Mouse (Mus musculus) midbrain, embryonic 11.5 days (tissue): Measurements from ENCODE around the gene Miip. TPM values are rescaled to one million over a fixed set of nuclear protein-coding genes. Genes with fewer than 3 reads are reported as not detected.
"Not testable (repeated sequence)": the region's sequence is repeated elsewhere in the genome, so short reads cannot be mapped to it uniquely, and the experiment has no call there.

Experiments used
- ATAC-seq: fragments of 200-750 bp; cut with Nextera tagmentation; 2 replicates; pipeline ENCODE4 v1.8.0; 2017; ENCODE audit warnings: moderate TSS enrichment, moderate library complexity; ENCODE audit not compliant: low FRiP score
- DNase-seq: peaks from one replicate; pipeline ENCODE4 v3.0.0; 2015; ENCODE audit warnings: low spot score; ENCODE audit errors: missing footprints
- H3K27ac ChIP-seq: fragments of 300-500 bp; sonication (generic); 2 replicates; pipeline ENCODE4 v1.5.1; 2014; ENCODE audit warnings: low read depth, low read length
- H3K27me3 ChIP-seq: fragments of 300-500 bp; sonication (generic); 2 replicates; pipeline ENCODE4 v1.6.1; 2014; ENCODE audit warnings: mild to moderate bottlenecking, low read length, moderate library complexity, mixed read lengths; ENCODE audit not compliant: control insufficient read depth, insufficient read depth
- H3K36me3 ChIP-seq: fragments of 300-500 bp; sonication (generic); 2 replicates; pipeline ENCODE4 v1.6.1; 2014; ENCODE audit warnings: mild to moderate bottlenecking, low read length, moderate library complexity, mixed read lengths; ENCODE audit not compliant: control insufficient read depth, insufficient read depth
- H3K4me1 ChIP-seq: fragments of 300-500 bp; sonication (generic); 2 replicates; pipeline ENCODE4 v1.6.1; 2014; ENCODE audit warnings: low read length; ENCODE audit not compliant: control insufficient read depth, insufficient read depth
- H3K4me2 ChIP-seq: fragments of 300-500 bp; sonication (generic); 2 replicates; pipeline ENCODE4 v1.6.1; 2014; ENCODE audit warnings: mild to moderate bottlenecking, moderate library complexity
- H3K4me3 ChIP-seq: fragments of 300-500 bp; sonication (generic); 2 replicates; pipeline ENCODE4 v1.5.1; 2014; ENCODE audit warnings: low read depth, low read length
- H3K9ac ChIP-seq: fragments of 300-500 bp; sonication (generic); 2 replicates; pipeline ENCODE4 v1.6.1; 2014; ENCODE audit warnings: low read length
- H3K9me3 ChIP-seq: fragments of 300-500 bp; sonication (generic); 2 replicates; pipeline ENCODE4 v1.6.1; 2016; ENCODE audit warnings: low read length; ENCODE audit not compliant: control insufficient read depth
- WGBS: fragments of 180-500 bp; shearing (Covaris S2); extraction: QIAGEN DNeasy Blood & Tissue Kit; methylation state at CpG from one replicate; pipeline ENCODE4 v1.1.7; 2014; 5-methylcytosine and 5-hydroxymethylcytosine counted together
- polyA plus RNA-seq: library from polyadenylated mRNA; unstranded; fragments of >200 nt; fragmentation: Nextera tagmentation; extraction: Ambion mirVana; gene quantifications from 2 replicates; pipeline ENCODE4 v1.2.1, GENCODE M21; 2014

The Miip gene
- polyA plus RNA-seq, 1 experiment from 2014 or later: 39.2 TPM

GRCm38 (mm10) chr4:147862051-147862450 is 6.6 kb downstream of the Miip start:
- DNase-seq (no peak), ATAC-seq (no peak)
- no peak overlapping the region for H3K9ac ChIP-seq
- H3K4me1 ChIP-seq: no peaks in the 10 kb centered on the region
- H3K36me3 ChIP-seq: peaks cover 35% of the 10 kb centered on the region
- no peak overlapping the region for H3K27ac ChIP-seq
- no peaks in the 10 kb centered on the region for H3K9me3 ChIP-seq
- no peak overlapping the region for H3K4me3 ChIP-seq
- no peak overlapping the region for H3K4me2 ChIP-seq
- 91% methylated on average over 3 of the region's 3 CpGs for WGBS
- H3K27me3 ChIP-seq: no peaks in the 10 kb centered on the region

- H3K9me3 ChIP-seq: no peaks in the 10 kb centered on the region
- H3K4me1 ChIP-seq: peaks cover 7% of the 10 kb centered on the region
- DNase-seq (no peak), ATAC-seq (no peak)
- H3K27ac ChIP-seq: no peak overlapping the region
- no peak overlapping the region for H3K4me2 ChIP-seq
- H3K27me3 ChIP-seq: no peaks in the 10 kb centered on the region
- H3K9ac ChIP-seq: no peak overlapping the region
- WGBS: 81% methylated on average over 2 of the region's 2 CpGs
- H3K4me3 ChIP-seq: no peak overlapping the region
- H3K36me3 ChIP-seq: no peaks in the 10 kb centered on the region
Measured at GRCm38 (mm10) chr4:147850776-147851175, 17.8 kb downstream of the Miip start.

GRCm38 (mm10) chr4:147848584-147848991 is 20.0 kb downstream of the Miip start:
- no peaks in the 10 kb centered on the region for H3K9me3 ChIP-seq
- H3K27me3 ChIP-seq: no peaks in the 10 kb centered on the region
- peak overlapping the region; percentile 48 for H3K4me2 ChIP-seq
- no peak for DNase-seq
- ATAC-seq: peak; percentile 77
- peaks cover 7% of the 10 kb centered on the region for H3K4me1 ChIP-seq
- no peak overlapping the region for H3K27ac ChIP-seq
- H3K36me3 ChIP-seq: no peaks in the 10 kb centered on the region; the same call in 1 of the 2 replicates
- H3K9ac ChIP-seq: peak overlapping the region; percentile 57
- peak overlapping the region; percentile 68 for H3K4me3 ChIP-seq
- WGBS: 8% methylated on average over 4 of the region's 4 CpGs

- DNase-seq: peak; percentile 97
- H3K27me3 ChIP-seq: no peaks in the 10 kb centered on the region
- peaks cover 7% of the 10 kb centered on the region for H3K4me1 ChIP-seq
- H3K9ac ChIP-seq: peak within 1 kb of the TSS; percentile 70
- H3K36me3 ChIP-seq: no peaks in the 10 kb centered on the region; the same call in 1 of the 2 replicates
- 3% methylated on average over 23 of the region's 23 CpGs for WGBS
- peak within 1 kb of the TSS; percentile 68 for H3K4me3 ChIP-seq
- ATAC-seq: peak; percentile 94
- no peak within 1 kb of the TSS for H3K27ac ChIP-seq
- H3K4me2 ChIP-seq: peak within 1 kb of the TSS; percentile 66
- H3K9me3 ChIP-seq: no peaks in the 10 kb centered on the region
Measured at GRCm38 (mm10) chr4:147847614-147848583, 20.7 kb downstream of the Miip start, which contains the start of gene Zfp933. TSS of gene Zfp933 (minus strand) at chr4:147848366.

GRCm38 (mm10) chr4:147842871-147843270 is 25.7 kb downstream of the Miip start:
- no peak for ATAC-seq
- Histone ChIP-seq H3K27me3 (no peaks in the 10 kb centered on the region), H3K27ac (no peak overlapping the region), H3K4me1 (peaks cover 4% of the 10 kb centered on the region), H3K36me3 (no peaks in the 10 kb centered on the region; the same call in 1 of the 2 replicates), H3K4me3 (no peak overlapping the region), H3K4me2 (no peak overlapping the region), H3K9me3 (peaks cover 10% of the 10 kb centered on the region; the same call in 1 of the 2 replicates), H3K9ac (no peak overlapping the region)
- no peak for DNase-seq
- 99% methylated on average over 3 of the region's 3 CpGs for WGBS

GRCm38 (mm10) chr4:147839282-147839681 is 29.3 kb downstream of the Miip start:
- H3K9ac ChIP-seq, H3K27me3 ChIP-seq, ATAC-seq, H3K4me2 ChIP-seq, H3K36me3 ChIP-seq, H3K4me1 ChIP-seq, H3K4me3 ChIP-seq, H3K27ac ChIP-seq, DNase-seq, H3K9me3 ChIP-seq: not testable (repeated sequence)
- whole genome bisulfite sequencing: 98% methylated on average over 12 of the region's 26 CpGs

GRCm38 (mm10) chr4:147824389-147824788 is 44.2 kb downstream of the Miip start:
- no peak for ATAC-seq
- no peaks in the 10 kb centered on the region for H3K27me3 ChIP-seq
- H3K4me3 ChIP-seq: no peak overlapping the region
- no peaks in the 10 kb centered on the region for H3K4me1 ChIP-seq
- H3K4me2 ChIP-seq: no peak overlapping the region
- no peak overlapping the region for H3K27ac ChIP-seq
- H3K9ac ChIP-seq: no peak overlapping the region
- no peak for DNase-seq
- H3K9me3 ChIP-seq: peaks cover 44% of the 10 kb centered on the region
- WGBS: 91% methylated on average over 4 of the region's 4 CpGs
- peaks cover 24% of the 10 kb centered on the region for H3K36me3 ChIP-seq

- DNase-seq, H3K27ac ChIP-seq, ATAC-seq, H3K9ac ChIP-seq, H3K27me3 ChIP-seq, H3K4me1 ChIP-seq, H3K4me2 ChIP-seq, H3K4me3 ChIP-seq: not testable (repeated sequence)
- 89% methylated on average over 3 of the region's 3 CpGs for WGBS
- Histone ChIP-seq H3K9me3 (peaks cover 30% of the 10 kb centered on the region), H3K36me3 (peaks cover 13% of the 10 kb centered on the region)
Measured at GRCm38 (mm10) chr4:147821414-147821813, 47.2 kb downstream of the Miip start.

- H3K4me2 ChIP-seq, H3K27ac ChIP-seq, H3K27me3 ChIP-seq, H3K4me3 ChIP-seq, H3K4me1 ChIP-seq, ATAC-seq, DNase-seq, H3K9ac ChIP-seq, H3K36me3 ChIP-seq: not testable (repeated sequence)
- 85% methylated on average over 7 of the region's 7 CpGs for WGBS
- peaks cover 16% of the 10 kb centered on the region; the same call in 1 of the 2 replicates for H3K9me3 ChIP-seq
Measured at GRCm38 (mm10) chr4:147819659-147820058, 49.0 kb downstream of the Miip start.
